Mouse (Mus musculus) right cerebral cortex, postnatal 14 days (tissue): ENCODE measurements around the gene Zfp600.
"Not testable (repeated sequence)": the region's sequence is repeated elsewhere in the genome, so short reads cannot be mapped to it uniquely, and the experiment has no call there.

Experiments used
- DNase-seq: peaks from one replicate; pipeline ENCODE4 v3.0.0; 2022

Zfp600 gene

GRCm38 (mm10) chr4:146156524-146156923, at the start of gene Zfp600:
Gene Zfp600 (plus strand): TSS chr4:146156824.
- DNase-seq: not testable (repeated sequence)

GRCm38 (mm10) chr4:146162893-146163292, 6.3 kb downstream of the Zfp600 start:
- DNase-seq: not testable (repeated sequence)

DNA sequence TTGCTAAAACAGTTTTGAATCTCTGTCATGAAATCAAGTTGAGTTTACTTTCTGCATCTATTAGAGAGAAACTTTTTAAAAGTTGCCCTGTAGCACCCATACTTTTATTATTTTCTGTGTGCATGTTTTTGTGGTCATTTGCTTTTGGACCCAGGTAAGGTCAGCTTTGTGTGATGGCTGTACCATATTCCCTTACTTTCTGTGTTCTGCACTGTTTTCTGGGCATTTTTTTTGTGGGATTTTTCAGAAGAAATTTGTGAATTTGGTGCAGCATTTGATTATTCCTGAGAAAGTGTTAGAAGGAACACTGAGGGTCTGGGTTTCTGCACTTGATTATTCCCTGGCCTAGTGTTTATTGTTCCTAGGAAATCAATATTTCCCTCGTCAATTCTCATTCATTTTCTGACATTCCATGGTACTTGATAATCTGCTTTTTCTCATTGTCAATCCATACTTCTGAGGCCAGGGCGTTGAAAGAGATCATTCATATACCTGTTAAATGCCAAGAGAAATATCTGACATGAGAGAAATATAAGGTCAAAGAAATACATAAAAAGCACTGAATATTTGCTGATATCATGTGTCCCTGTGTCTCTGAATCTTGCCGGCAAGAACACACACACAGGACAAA, 10.7 kb downstream of the Zfp600 start:
- DNase-seq: not testable (repeated sequence)

GRCm38 (mm10) chr4:146167879-146168532, 11.4 kb downstream of the Zfp600 start:
- DNase-seq: not testable (repeated sequence)

GRCm38 (mm10) chr4:146168730-146169215, 12.1 kb downstream of the Zfp600 start:
- not testable (repeated sequence) for DNase-seq

DNA sequence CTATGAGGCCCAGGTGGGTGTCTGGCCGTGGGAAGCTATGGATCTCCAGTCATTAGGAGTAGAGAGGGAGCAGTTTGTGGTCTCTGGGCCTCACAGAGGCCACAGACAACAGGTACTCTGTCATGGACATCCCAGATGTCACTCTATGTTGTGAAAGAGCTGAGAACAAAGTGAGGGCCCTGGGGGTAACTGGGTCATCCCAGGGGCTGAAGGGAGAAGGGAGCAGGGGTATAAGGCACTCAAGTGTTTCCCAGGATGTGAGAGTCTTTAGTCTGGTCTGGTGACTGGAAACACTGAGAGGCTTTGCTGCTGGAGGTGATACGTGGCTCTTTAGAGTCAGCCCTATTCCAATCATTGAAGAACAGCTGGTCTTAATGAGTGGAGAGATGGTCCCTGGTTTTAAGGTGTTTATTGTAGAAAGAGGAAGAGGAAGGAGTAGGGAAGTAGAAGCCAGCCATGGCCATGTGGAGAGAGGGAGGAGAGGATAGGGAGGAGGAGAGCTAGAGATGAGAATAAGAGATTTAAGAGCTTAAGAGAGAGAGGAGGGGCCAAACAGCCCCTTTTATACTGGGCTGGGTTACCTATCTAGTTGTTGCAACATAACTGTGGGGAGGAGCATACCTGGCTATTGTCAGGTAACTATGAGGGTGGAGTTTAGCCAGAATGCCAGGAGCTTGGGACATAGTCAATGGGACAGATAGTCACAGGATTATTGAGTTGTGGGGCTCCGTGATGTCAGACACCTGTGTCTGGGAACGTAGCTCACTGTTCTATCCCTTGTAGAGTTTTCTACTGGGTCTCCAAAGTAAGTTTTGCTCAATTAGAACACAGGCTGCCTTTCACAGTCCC, 17.0 kb downstream of the Zfp600 start:
- not testable (repeated sequence) for DNase-seq

DNA sequence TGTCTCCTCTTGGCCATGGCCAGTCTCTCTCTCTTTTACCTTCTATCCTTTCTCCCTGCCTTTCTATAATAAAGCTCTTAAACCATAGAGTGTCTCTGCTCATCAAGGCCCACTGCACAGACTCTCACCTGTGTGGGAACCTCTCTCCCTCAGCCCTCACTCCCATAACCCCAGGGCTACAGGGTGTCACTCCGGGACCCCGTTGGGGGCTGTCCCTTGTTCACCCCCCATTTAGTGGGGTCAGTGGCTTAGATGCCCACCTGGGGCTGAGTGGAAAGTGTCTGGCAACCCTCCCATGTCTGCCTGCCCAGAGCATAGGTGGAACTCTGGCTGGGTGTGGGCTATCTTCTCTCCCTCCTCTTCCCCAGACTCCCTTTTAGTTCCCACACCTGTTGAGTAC, 47.7 kb downstream of the Zfp600 start:
- DNase-seq: not testable (repeated sequence)

DNA sequence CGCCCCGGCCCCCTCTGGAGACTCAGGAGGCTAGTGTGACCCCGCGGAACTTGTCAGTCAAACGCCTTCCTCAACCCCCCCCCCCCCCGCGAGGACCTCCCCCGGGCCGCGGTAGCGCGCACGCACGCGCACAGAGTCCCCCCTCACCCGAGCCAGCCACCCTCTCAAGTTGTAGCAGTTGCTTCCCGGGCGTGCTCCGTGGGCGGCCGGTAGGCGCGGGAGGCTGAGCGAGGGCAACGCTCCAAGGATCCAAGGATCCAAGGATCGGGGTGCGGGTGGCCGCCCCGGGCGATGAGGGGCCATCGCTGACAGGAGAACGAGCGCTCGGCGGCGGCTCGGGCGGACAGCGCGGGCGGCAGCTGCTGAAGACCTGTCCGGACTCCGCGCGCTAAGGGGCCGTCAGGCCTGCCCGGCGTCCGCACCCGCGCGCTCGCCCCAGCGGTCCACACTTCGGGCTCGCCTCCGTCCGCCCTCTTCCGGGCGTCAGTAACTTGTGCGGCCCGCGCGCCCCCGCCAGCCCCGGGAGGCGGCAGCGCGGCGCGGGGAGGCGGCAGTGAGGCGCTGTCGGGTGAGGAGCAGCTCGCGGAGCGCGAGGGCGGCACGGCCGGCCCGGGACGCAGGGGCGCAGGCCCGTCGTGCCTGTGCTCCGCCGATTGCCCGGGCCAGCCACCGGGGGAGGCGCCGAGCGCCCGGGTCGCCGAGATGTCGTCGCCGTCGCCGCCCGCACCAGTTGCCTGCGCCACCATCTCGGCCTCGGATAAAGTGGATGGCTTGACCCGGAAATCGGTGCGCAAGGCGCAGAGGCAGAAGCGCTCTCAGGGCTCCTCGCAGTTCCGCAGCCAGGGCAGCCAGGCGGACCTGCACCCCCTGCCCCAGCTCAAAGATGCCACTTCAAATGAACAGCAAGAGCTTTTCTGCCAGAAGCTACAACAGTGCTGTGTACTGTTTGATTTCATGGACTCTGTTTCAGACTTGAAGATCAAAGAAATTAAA, 82.9 kb downstream of the Zfp600 start:
- DNase-seq: not testable (repeated sequence)

DNA sequence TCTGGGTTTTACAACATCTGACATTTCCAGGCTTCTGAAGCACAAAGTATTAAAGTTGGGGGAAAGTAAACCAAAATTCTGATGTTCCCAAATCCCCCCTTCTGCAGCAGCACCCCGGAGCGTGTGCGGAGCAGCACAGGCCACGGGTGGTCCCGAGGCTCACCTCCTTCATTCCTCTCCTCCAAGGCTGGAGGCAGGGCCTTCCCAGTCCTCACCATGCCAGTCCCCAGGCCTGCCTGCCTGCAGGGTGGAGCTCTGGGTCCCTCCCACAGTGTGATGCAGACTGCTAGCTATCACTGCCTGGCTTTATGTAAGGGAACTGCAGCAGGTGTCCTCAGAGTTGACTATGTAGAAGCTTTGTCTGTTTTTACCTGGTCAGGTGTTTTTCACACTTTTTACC, 85.5 kb downstream of the Zfp600 start:
- DNase-seq: not testable (repeated sequence)
